Mouse (Mus musculus) kidney, adult 11 months (tissue): ENCODE data around the gene Slc25a39.
"Not testable (repeated sequence)": the region's sequence is repeated elsewhere in the genome, so short reads cannot be mapped to it uniquely, and the experiment has no call there.

Experiments used
- DNase-seq: peaks from one replicate; pipeline ENCODE4 v3.0.0; 2022

Slc25a39 gene

DNA sequence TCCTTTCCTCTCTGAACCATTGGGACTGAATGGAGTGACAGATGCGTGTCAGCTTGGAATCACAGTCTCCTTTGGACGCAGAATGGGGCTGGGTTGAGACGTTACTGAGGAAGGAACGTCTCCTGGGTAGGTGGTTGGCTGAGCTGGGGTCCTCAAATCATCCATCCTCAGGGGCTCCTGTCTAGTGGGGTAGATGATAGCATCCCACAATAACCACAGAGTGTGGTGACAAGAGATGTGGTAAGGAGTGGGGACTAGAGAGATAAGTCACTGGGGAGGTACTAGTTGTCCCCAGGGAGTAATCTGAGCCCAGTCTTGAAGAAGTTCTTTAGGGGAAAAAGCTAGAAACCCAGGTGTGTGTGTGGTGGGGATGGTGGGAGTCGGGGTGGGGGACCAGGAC, 39.4 kb downstream of the Slc25a39 start:
- no peak for DNase-seq

DNA sequence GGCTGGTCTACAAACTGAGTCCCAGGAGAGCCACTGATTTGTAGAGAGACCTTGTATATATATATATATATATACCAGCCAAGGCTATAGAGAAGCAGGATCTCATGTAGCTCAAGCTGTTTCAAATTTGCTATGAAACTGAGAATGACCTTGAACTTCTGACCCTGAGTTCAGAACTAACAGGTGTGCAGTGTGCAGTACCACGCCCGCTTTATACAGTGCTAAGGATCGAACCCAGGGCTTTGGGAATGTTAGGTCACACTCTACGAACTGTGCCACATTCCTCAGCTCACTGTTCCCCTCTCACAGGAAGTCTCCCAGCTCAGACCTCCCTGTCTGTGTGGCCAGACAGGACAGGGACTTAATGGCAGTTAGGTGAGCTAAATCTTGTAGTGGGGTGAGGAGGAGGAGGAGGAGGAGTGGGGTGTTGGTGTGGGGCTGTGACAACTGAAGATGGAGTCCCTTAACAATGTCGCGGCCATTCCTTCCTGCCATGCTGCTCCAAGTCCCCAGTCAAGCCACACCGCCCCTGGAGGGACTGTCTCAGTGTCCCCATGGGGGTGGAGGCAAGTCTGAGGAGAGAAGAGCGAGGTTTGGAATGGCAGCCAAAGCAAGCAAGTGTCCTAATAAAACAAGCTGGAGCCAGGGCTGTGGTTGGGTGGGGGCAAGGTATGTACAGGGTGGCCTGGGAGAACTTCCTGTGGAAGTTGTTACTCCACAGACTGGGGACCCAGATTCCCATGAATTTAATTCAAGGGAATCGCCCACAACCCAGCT, 40.1 kb downstream of the Slc25a39 start:
- DNase-seq = no peak

DNA sequence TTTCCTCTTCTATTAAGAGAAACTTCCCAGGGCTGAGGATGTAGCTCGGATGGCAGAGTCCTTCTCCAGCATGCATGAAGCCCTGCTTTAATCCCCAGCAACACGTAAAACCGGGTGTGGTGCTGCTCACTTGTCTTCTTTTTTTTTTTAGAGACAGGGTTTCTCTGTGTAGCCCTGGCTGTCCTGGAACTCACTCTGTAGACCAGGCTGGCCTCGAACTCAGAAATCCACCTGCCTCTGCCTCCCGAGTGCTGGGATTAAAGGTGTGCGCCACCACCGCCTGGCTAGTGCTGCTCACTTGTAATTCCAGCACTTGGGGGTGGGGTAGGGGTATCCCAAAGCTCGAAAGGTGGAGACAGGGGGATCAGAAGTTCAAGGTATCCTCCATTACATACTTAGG, 41.6 kb downstream of the Slc25a39 start, which contains the start of gene Slc4a1:
TSS of gene Slc4a1 (minus strand) at position 101 of the 400 bp plus-strand sequence.
- not testable (repeated sequence) for DNase-seq

DNA sequence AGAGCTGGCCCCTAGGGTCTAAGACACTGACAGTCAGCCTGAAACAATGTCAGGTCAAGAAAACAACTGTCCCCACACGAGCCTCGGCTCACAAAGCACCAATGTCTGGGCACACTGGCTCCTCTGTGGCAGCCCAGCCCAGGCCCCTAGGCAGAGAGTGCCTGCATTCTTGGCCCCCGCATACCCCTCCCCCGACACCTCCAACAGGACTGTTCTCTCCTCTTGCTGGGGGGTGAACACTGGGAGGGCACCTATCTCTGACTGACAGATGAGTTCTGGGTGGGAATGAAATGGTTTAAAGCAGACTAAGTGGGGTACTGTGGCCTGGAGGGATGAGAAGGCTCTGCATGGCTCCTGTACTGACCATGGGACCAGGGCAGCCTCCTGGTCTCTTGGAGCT, 42.0 kb downstream of the Slc25a39 start:
- DNase-seq = no peak

DNA sequence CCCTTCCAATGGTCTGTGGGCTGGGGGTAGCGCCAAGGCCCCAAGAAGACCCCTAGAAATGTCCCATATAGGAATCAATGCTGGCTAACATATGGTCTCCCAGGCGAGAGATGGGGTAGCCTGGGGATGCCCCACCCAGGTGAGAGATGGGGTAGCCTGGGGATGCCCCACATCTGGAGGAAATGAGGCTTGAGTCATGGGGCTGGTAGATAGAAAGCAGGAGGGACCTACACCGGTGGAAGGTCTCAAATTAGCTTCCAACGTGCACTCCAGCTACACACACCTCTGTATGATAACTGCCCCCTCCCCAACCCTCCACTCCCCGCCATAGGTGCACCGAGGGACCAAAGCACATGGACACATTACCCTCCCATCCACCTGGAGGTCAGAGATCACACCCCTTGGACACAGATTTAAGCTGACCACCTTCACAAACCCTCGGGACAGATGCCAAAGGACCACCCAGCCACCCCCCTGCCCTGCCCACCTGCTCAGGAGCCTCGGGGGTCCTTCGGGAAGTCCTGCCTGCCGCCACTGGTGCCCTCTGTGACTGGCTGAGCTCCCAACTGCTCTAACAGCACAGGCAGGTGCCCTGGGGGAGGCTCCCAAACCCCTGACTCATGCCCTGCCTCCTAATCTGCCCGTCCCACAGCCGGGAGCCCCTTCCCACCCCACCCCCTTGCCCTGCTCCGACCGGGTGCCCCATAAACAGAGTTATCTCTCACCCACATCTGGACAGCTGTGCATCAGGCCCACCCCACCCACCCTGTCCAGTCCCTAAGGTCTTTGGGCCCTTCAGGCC, 43.0 kb downstream of the Slc25a39 start:
- no peak for DNase-seq

DNA sequence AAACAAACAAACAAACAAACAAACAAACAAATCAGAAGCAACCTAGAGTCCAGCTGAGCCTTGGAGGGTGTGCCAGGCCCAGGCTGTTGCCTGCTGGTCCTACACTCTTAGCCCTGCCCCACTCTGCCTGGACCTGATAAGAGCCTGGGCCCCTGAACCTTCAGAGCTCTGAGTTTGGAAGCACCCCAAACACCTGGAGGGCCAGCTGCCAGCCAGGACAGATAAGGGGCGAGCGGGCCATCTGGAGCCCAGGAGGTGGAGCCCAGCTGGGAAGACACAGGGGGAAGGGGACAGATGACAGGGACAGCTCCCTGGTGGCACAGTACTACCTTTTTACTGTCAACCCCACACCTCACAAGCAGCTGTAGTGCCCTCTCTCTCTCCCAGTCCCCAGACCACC, 44.1 kb downstream of the Slc25a39 start:
- no peak for DNase-seq

DNA sequence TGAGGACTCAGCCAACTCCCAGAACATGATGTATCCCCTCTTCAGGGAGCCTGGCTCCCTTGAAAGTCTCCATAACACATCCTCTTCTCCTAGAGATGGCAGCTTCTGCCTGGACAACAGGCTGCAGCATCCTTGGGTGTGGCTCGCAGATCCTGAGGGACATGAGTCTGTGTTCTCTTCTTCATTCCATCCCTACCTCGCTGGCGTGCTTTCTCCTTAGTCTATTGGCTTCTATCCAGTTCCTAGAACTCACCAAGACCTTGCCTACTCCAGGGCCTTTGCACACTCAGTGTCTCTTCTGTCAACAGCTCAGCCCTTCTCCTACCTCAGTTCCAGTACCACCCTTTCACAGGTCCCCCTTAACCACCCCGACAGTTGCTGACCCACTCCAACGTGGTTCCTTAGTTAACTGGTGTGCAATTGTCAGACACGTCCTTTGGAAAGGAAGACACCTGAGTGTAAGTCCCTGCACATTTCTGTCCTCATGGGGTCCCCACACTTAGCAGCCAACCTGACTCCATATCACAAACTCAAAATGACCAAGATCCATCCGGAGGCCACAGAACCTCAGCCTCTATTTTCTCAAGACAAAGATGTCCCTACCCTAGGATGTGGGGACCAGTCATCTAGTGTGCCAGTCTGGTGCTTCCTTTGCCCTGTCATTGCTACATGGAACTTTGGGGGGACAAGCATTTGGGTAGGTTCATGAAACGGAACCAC, 45.8 kb downstream of the Slc25a39 start:
- DNase-seq = no peak

DNA sequence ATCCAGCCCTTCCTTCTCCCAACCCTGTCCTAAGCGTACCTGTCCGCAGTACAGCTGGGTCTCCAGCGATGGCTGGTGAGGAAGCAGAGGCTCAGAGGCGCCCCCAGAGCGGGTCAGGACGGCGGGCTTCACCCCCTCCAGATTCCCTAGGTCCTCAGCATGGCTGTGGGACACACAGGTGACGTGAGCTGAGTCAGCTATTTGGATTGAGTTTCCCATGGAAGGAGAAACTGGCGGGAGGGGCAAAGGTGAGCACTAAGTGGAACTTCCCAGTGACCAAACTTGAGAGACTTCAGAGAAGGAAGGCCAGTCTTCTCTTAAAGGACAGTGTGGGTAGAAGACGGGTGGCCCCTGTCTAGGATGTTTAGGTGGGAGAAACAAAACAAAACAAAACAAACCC, 49.4 kb downstream of the Slc25a39 start:
- no peak for DNase-seq

DNA sequence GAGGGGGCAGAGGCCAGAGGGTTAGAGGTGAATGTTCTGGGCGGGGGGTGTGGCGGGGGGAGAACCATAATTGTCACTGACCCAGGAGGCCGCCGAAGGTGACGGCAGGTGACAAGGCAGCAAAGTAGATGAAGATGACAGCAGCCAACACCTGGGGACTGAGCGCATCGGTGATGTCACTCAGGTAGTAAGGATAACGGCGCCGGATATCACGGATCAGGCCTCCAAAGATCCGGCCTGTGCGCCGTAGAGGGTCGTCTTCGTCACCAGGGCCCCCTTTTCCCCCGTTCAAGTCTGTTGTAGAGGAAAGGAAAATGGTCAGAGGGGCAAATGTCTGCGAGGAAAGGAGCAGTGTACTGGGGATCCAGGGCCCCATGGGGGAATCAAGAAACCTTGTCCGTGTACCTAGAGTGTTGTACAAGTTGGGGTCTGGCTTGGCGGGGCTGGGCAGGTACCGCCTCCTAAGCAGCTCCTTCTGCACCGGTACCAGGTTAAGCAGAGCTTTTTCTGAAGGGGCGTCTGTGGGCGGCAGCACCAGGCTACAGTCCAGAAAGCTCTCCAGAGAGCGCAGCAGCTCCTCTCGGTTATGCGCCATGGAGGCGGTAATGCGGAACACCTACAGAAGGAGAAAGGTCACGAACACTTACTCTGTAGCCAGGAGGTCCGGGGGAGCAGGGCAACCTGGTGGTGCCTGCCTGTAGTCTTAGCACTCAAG, 51.0 kb downstream of the Slc25a39 start:
- no peak for DNase-seq

DNA sequence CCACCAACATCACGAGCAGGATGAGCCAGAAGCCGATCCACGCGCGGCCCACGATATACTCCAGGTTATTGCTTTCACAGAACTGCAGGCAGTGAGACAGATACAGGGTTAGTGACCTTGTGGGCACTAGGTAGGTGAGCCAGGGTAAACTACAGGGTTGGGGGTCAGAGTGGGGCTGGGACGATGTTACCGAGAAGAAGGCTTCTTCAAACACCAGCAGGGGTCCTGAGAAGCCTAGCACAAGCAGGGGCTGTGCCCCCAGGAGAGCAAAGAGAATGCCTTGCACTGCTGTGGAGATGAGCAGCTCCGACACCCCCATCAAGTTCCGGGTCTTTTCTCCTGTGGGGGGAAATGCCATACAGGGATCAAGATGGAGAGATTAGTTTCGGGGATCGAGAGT, 51.6 kb downstream of the Slc25a39 start:
- no peak for DNase-seq

DNA sequence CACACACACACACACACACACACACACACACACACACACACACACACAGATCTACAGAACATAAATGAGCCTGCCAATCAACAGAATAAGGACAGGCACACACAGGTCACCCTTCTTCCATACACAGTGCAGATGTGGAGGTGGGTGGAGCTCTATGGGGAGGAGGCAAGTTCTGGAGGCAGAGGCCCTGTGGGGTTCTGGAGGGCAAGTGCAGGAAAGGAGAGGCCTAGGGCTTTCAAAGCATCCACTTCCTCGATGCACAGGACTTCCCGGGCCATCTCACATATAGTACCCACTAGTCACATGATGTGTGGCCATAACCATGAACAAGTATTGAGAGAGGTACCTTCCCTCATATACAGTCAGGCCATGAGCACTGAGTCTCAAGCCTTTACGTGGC, 52.2 kb downstream of the Slc25a39 start:
- no peak for DNase-seq

DNA sequence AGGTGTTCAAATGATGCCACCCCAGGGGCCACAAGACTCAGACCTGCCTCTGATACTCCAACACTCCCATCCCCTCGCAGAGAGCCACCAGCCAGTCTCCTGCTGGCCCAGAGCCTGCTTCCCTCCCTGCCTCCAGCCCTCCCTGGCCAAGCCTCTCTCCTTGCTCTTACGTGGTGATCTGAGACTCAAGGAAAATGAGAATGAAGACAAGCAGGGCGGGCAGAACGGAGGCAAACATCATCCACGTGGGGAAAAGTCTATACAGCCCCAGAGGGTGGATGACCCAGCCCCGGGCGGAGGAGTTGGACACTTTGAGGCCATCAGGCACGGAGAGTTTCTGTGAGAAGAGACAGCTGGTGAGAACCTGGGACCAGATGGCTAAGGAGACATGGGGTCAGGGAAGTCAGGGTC, 54.7 kb downstream of the Slc25a39 start:
- DNase-seq = no peak
